ENCODE assay signal across 18 mouse cellular contexts in the genomic region with DNA sequence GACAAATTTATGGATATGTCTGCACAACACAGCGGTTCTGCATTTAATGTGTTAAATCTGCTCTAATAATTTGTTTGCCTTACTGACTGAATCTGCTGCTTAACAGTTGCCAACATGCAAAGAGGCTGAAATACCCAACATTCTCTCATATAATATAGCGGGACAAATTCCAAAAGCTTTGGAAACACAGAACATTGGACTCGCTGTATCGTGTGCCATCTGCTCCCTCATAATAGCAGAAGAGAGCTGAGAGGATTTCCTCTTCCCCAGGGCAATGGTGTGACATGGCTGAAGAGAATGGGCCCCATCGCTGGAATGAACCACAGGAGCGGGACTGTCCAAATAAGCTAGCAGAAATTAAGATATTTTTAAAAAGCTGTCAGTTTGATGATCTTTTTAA.
DNase-seq lines count a peak whose midpoint lies in the region; ATAC-seq and TF ChIP-seq lines count a peak whose summit lies in the region.
"Had no signal": no experiment of that assay in that cellular context is flagged by ENCODE, and none has a peak within 500 bp of the region (broad histone marks: within the 10 kb centered on the region; RNA-seq: fewer than 3 reads in every experiment).

No protein-coding gene starts in this region.

- H3K27me3 ChIP-seq in hindbrain, postnatal 0 days (ENCODE audit: insufficient read depth, low read length): no peaks in the 10 kb centered on the region
- no peaks in the 10 kb centered on the region for H3K27me3 ChIP-seq in hindbrain, embryonic 13.5 days
- no peaks in the 10 kb centered on the region for H3K27me3 ChIP-seq in stomach, postnatal 0 days (ENCODE audit: control insufficient read depth, insufficient read depth, low read length)
- H3K27me3 ChIP-seq: CH12.LX; limb, embryonic 13.5 days; liver, embryonic 15.5 days; megakaryocyte, embryonic 14.5 days had no signal

- ATAC-seq in hindbrain, postnatal 0 days: peak; percentile 45
- no peak for ATAC-seq in hindbrain, embryonic 13.5 days (ENCODE audit: low FRiP score)
- ATAC-seq in stomach, postnatal 0 days (ENCODE audit: low FRiP score, low TSS enrichment): no peak

- TF ChIP-seq CTCF in hindbrain, postnatal 0 days (IDR thresholded peaks at IDR 0.05; ENCODE audit: low read depth): no peak
- TF ChIP-seq CTCF in stomach, postnatal 0 days (IDR thresholded peaks at IDR 0.05; ENCODE audit: low read depth): no peak

- H3K4me1 ChIP-seq in hindbrain, postnatal 0 days (ENCODE audit: insufficient read depth, low read length): no peaks in the 10 kb centered on the region
- H3K4me1 ChIP-seq in hindbrain, embryonic 13.5 days (replicated peaks): no peaks in the 10 kb centered on the region
- H3K4me1 ChIP-seq in stomach, postnatal 0 days (replicated peaks; ENCODE audit: control insufficient read depth, insufficient read depth): no peaks in the 10 kb centered on the region
- H3K4me1 ChIP-seq: limb, embryonic 13.5 days; liver, embryonic 15.5 days; megakaryocyte, embryonic 14.5 days had no signal

- no peaks in the 10 kb centered on the region for H3K36me3 ChIP-seq in hindbrain, postnatal 0 days (ENCODE audit: insufficient read depth, low read length)
- no peaks in the 10 kb centered on the region for H3K36me3 ChIP-seq in hindbrain, embryonic 13.5 days
- H3K36me3 ChIP-seq in stomach, postnatal 0 days (ENCODE audit: control insufficient read depth, insufficient read depth, low read length): no peaks in the 10 kb centered on the region
- H3K36me3 ChIP-seq: limb, embryonic 13.5 days; liver, embryonic 15.5 days had no signal

- peak; percentile 4 for DNase-seq in cerebellum, adult 11-12 months
- DNase-seq in cerebellum, postnatal 4 days (ENCODE audit: low spot score in 2 of 2): no peak
- DNase-seq in hindbrain, postnatal 0 days (ENCODE audit: low spot score): peak; percentile 42
- DNase-seq in retina, postnatal 7 days (ENCODE audit: low read depth, low spot score): peak; percentile 1
- DNase-seq in retina, postnatal 1 day: no peak
- no peak for DNase-seq in ovary, adult 18-20 months (ENCODE audit: low spot score)
- DNase-seq in stomach, postnatal 0 days (ENCODE audit: low spot score): no peak
- DNase-seq: adrenal gland, postnatal 10 days; heart, adult 11 months; lung, postnatal 10 days; right cerebral cortex, postnatal 4 days had no signal

- H3K4me2 ChIP-seq in hindbrain, postnatal 0 days (ENCODE audit: low read depth, low read length): no peak overlapping the region
- no peak overlapping the region for H3K4me2 ChIP-seq in hindbrain, embryonic 13.5 days
- no peak overlapping the region for H3K4me2 ChIP-seq in stomach, postnatal 0 days (replicated peaks; ENCODE audit: low read depth)
- H3K4me2 ChIP-seq: limb, embryonic 13.5 days; liver, embryonic 15.5 days had no signal

- no peak for TF ChIP-seq EP300 in stomach, postnatal 0 days (optimal IDR thresholded peaks at IDR 0.05)

- H3K27ac ChIP-seq in hindbrain, postnatal 0 days: no peak overlapping the region
- no peak overlapping the region for H3K27ac ChIP-seq in hindbrain, embryonic 13.5 days
- no peak overlapping the region for H3K27ac ChIP-seq in stomach, postnatal 0 days (replicated peaks)
- H3K27ac ChIP-seq: kidney, postnatal 0 days; left cerebral cortex, adult 2 months; limb, embryonic 13.5 days; liver, embryonic 15.5 days had no signal

- 53% methylated on average over 6 of the region's 6 CpGs for WGBS in hindbrain, postnatal 0 days
- 77% methylated on average over 6 of the region's 6 CpGs for WGBS in hindbrain, embryonic 13.5 days
- 77% methylated on average over 6 of the region's 6 CpGs for WGBS in stomach, postnatal 0 days

- H3K4me3 ChIP-seq in hindbrain, postnatal 0 days (ENCODE audit: low read length): no peak overlapping the region
- no peak overlapping the region for H3K4me3 ChIP-seq in hindbrain, embryonic 13.5 days
- no peak overlapping the region for H3K4me3 ChIP-seq in stomach, postnatal 0 days (ENCODE audit: low read depth, low read length)
- H3K4me3 ChIP-seq: left cerebral cortex, adult 2 months; limb, embryonic 13.5 days; liver, embryonic 15.5 days; megakaryocyte, embryonic 14.5 days had no signal

- no peaks in the 10 kb centered on the region for H3K9me3 ChIP-seq in hindbrain, postnatal 0 days (ENCODE audit: low read length)
- no peaks in the 10 kb centered on the region for H3K9me3 ChIP-seq in hindbrain, embryonic 13.5 days
- H3K9me3 ChIP-seq in stomach, postnatal 0 days (ENCODE audit: control insufficient read depth, low read length): no peaks in the 10 kb centered on the region
- H3K9me3 ChIP-seq: limb, embryonic 13.5 days; liver, embryonic 15.5 days had no signal

- no peak overlapping the region for H3K9ac ChIP-seq in hindbrain, postnatal 0 days (replicated peaks; ENCODE audit: low read length)
- H3K9ac ChIP-seq in hindbrain, embryonic 13.5 days: no peak overlapping the region
- no peak overlapping the region for H3K9ac ChIP-seq in stomach, postnatal 0 days (ENCODE audit: low read length)
- H3K9ac ChIP-seq: limb, embryonic 13.5 days; liver, embryonic 15.5 days had no signal

Comparison
In these comparisons a context has a peak if more than half of its experiments do, and no peak if none do; other contexts are left out.
1. DNase-seq: peak in cerebellum, adult 11-12 months (single experiment), hindbrain, postnatal 0 days (single experiment) and retina, postnatal 7 days (single experiment); none in cerebellum, postnatal 4 days (0 of 2), retina, postnatal 1 day (single experiment), ovary, adult 18-20 months (single experiment) and stomach, postnatal 0 days (single experiment).